Mouse (Mus musculus) spleen, embryonic (tissue): Measurements from ENCODE around the gene Fam114a2.
"Not testable (repeated sequence)": the region's sequence is repeated elsewhere in the genome, so short reads cannot be mapped to it uniquely, and the experiment has no call there.

Experiments used
- CTCF ChIA-PET: fragments of 350-600 bp; sonication (Branson Sonifier 250); formaldehyde crosslinking; loops from one replicate; lab custom pipeline; 2022; lab: Charles Lee

The Fam114a2 gene

GRCm38 (mm10) chr11:57518091-57518750, at the start of gene Fam114a2, which contains the start of gene Mfap3:
Gene Fam114a2 (minus strand): TSS chr11:57518617.
Gene Mfap3 (plus strand): TSS chr11:57518664.
- CTCF ChIA-PET = no interaction called here

DNA sequence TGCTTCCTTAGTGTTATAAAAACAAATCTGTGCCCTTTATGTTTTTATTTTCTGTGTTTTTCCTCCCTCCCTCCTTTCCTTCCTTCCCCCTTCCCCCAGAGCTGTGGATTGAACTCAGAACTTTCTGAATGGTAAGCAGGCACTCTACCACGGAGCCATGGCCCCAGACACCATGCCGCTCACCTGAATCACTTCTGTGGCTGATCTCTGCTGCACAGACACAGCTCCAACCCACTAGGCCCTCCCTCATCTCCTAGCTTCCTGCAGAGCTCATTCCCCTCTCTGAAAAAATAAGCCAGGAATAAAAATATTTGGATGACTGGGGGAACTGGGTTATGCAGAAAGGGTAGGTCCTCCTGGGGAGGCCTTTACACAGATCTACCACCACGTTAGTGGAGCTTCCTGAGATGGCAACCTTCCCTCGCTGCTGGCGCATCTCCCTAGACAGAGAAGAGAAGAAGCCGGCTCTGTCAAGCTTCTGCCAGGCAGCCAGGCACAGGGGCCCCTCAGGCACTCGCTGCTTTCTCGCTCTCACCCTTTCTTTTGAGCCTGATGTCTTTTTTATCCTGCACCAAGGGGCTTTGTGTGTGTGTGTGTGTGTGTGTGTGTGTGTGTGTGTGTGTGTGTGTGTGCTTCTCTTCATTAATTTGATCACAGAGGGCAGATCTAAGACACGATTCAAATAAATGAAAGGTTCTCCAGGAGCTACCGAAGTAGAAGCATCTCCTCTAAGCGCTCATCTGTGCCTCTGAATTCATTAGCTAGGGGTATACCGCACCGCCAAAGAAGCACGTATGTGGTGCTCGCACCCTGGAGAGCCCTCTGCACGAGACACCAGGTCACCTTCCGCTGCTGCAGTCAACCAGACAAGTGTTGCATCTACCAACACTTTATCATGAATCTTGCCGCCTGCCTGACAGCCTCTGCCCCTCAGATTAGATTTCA, 47.9 kb upstream of the Fam114a2 start:
- CTCF ChIA-PET = no interaction called here

DNA sequence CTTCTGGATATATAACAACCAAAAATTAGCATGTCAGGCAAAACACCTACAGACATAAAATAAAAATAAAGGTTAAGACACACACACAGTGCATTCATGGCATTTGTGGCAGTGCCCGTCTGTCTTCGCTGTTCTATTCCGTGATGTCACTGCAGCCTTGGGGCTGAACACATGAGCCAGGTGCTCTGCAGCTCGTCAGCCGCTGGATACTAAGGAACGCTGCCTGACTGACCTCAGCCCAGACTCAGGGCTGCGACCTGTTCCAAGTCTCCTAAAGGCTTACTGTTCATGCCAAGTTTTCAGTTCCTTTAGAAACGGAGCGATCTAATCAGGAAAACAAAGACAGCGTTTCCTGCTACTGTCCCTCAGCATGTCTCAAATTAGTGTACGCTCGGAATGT, 46.1 kb upstream of the Fam114a2 start:
- CTCF ChIA-PET = no interaction called here

DNA sequence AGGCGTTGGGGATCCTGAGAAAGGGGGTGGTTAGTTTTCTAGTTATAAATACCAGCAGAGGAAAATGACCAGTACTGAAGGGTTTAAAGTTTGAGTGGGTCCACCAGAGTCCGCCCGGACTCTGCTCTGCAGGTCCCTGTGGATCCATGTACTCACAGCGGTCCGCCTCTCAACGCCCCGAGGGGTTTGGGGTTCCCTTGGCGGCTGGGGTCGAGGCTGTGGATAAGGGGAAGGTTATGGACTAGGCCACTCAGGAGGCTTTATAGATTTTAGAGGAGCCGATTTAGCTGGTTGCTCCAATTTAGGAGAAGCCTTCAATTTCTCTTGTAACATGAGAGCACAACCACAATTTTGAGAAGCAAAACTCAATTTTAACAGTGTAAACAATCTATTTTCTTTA, 39.5 kb upstream of the Fam114a2 start:
- CTCF ChIA-PET = not testable (repeated sequence)

DNA sequence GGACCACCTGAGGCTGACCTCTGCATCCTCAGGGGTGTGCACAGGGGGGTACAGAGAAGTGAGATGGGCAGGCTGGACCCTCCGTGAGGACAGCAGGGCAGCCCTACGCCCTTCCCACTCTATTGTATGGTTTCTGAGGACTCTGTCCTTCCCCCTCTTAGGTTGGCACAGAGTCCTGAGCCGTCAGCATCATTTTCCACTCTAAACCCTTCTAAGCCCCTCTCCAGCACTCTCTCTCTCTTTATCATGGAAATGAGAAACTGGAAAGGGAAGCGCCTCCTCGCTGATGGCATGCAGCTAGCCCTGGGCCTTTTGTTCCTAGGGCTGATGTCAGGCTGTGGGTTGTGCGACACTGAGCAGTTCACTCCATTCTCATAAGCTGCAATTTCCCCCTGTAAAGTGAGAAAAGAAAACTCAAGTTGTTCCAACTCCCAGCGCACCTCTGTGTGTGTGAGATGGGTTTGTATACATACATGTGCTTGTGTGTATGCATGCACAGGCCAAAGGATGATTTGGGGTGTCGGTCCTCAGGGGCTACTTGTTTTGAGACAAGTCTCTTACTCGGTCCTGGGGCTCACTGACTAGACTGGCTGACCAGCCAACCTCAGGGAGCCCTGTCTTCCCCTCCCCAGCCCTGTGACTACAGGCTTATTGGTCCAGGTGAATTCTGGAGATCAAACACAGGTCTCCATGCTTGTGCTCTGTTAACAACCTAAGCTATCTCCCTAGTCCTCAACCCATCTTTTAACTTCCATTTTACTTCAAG, 34.8 kb upstream of the Fam114a2 start:
- CTCF ChIA-PET = interaction anchor here (1.0 kb wide), 1 partner anchor 226 kb away, joined by 3 read pairs; no protein-coding TSS in a partner anchor

DNA sequence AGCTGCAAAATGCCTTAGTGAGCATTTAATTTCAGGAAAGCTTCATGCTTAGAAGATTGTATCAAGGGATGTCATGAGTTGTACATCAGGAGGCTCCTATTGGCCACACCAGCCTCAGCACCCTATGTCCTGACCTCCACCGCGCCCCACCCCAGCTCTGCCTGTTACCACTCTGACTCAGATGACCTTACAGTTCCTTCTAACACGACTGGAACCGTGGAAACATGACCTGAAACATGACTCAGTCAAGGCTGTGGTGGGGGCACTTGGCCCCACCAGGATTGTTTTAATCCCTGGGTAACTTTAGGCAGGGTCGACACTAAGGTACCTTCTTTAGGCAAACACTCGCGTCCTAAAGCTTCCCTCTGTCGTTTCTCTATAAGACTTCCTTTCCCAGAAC, 32.6 kb upstream of the Fam114a2 start:
- CTCF ChIA-PET = no interaction called here

DNA sequence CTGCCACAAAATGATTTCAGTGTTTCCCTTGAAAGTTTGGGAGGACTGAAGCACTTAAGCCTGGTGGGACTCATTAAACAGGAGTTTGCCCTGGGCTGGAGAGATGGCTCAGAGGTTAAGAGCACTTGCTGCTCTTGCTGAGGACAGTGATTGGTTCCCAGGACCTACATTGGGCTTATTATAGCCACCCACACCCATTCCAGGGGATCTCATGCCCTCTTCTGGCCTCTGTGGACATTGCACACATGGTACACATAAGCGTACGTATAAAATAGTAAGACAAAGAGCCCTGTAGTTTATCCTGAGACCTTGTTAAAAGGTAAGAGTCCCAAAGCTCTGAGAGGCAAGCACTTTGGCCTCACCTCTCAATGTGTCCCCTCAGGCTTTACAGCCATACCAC, 31.8 kb upstream of the Fam114a2 start:
- CTCF ChIA-PET = no interaction called here

DNA sequence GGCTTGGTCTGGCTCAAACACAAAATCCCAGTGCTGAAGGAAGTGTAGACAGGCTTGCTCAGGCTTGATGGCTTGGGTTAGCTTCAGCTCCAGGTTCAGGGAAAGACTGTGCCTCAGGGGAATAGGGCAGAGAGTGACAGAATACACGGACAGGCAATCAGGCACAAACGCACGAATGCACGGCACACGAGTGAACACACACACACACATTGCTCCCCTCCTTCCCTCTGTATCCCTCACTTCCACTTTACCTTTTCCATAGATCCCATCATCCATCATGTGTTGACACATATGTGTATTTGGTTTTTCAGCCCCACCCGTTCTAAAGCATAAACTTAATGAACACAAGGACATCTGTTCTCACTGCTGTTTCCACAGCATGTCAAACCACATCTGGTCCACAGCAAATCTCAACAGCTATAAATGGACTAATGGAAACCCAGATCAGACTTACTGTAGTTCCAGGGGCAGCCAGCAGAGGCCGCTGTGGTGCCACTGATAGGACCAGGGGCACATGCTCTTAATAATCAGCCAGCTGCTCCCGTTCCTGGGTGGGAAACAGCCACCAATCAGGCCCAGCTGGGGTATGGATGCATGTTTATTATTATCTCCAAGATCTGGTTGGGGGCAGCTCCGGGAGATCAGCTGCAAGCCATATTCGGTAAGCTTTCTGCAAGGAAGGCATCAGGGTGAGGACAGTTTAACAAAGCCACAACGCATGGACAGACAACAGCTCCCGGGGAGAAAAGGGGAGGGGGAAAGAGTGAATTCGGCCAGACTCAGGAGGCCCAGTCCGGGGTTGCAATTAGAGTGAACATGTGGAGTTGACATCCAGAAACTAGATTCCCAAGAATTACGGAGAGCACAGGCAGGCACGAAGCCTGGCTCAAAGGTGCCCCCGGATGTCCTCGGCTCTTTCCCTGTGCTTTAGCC, 30.5 kb upstream of the Fam114a2 start:
- CTCF ChIA-PET = interaction anchor here (2.2 kb wide), 1 partner anchor 230 kb away, joined by 12 read pairs; no protein-coding TSS in a partner anchor

- CTCF ChIA-PET = no interaction called here
These were observed 22.3 kb upstream of the Fam114a2 start for GRCm38 (mm10) chr11:57540681-57541080.

DNA sequence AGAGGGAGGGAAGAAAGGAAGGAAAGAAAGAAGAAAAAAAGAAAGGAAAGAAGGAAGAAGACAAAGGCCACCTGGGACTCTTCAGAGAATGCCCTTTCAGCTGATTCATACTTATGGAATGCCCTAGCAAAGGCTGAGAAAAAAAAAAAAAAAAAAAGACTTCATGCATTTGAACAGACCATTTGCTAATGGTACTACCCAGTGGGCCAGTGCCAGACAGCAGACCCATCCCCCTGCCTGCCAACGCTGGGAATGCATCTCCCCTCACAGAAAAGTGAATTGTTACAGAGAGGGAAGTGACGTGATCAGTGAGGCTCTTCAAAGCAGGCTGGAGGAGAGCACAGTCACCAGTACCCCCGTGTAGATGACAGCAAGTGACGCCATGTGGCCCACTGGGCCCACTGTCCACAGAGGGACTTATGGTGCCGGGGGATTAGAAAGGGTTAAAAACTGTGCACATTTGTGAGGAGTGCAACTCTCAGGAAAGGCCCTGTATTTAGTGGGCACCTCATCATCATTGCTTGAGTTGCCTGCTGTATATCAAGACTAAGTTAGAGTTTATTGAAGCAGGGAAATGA, 21.5 kb upstream of the Fam114a2 start:
- CTCF ChIA-PET = no interaction called here

GRCm38 (mm10) chr11:57535912-57536311, 17.5 kb upstream of the Fam114a2 start:
- CTCF ChIA-PET = no interaction called here

DNA sequence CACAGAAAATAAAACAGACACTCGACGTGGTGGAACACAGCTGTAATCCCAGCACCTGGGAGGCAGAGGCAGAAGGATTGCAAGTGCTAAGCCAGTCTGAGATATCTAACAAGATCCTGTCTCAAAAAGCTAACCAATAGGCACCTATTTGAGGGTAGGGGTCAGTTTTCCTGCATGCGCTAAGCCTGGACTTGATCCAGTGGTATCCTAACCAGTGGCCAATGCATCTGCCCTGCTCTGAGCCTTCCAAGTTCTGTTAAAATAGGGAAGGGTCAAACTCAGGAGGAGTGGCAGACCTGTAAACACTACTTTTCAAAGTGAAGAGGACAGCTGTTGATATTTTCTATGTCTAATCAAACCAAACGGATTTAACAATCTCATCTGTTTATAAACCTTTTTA, 13.9 kb upstream of the Fam114a2 start:
- CTCF ChIA-PET = no interaction called here

- CTCF ChIA-PET = interaction anchor here (0.6 kb wide), 1 partner anchor 118 kb away, joined by 6 read pairs; no protein-coding TSS in a partner anchor
These were observed 13.0 kb upstream of the Fam114a2 start for GRCm38 (mm10) chr11:57531300-57531950.

- CTCF ChIA-PET = no interaction called here
These were observed 10.7 kb upstream of the Fam114a2 start for GRCm38 (mm10) chr11:57529111-57529510.

DNA sequence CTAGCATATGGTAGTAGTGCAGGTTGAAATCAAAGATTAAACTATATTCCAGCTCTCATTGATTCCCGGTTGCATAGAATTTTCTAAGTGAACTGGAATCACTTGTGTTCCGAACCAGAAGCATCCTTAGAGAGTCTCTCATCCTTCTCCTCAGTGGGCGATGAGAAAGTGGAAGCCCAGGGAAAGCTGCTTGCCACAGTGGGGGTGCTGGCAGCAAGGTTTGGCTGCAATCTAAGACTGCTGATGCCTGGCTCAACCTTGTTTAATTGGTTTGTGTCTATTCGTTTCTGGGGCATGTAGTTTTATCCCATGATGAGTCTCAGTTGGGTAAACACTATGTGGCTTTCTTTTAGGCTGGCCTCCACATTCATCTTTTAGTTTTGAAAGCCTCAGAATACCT, 9.1 kb upstream of the Fam114a2 start:
- CTCF ChIA-PET = no interaction called here

DNA sequence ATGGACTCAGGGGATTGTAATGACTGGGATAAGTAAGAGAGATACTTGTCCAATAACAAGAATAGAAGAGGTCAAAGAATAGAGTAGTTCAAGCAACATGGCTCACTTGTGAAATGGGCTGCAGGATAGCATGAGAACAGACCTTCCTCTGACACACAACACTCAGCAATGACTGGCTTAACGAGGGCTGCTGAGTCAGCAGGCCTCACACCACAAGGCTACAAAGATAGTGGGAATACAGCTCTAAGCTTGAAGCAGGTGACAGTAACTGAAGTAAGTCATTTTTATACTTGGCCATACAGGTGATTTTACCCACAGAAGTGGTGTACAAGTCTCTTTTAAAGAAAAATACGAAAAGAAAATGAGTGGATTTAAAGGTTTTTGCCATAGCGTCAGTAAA, 7.5 kb upstream of the Fam114a2 start:
- CTCF ChIA-PET = no interaction called here

GRCm38 (mm10) chr11:57524597-57524996, 6.2 kb upstream of the Fam114a2 start:
- CTCF ChIA-PET = interaction anchor here (0.6 kb wide), 1 partner anchor 17 kb away, joined by 14 read pairs; no protein-coding TSS in a partner anchor

- CTCF ChIA-PET = no interaction called here
These were observed 5.0 kb upstream of the Fam114a2 start for GRCm38 (mm10) chr11:57523418-57523817.

DNA sequence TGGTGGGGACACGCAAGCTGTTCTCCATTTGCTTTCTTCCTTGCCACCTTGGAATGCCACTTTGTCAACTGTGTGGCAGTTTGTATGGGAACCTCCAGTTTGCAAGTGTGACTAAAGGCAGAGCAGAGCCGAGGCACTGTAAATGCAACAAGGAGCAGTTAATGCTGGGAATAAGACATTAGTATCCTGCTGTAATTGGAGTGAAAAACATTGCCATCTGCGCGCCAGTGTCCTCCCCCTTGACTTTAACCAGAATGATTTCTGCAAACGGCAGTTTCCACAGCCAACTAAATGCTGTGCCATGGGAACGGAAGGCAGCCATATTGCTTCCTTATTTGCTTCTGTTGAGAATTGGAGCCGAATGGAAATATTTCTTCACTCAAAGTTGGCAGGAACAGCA, 3.6 kb upstream of the Fam114a2 start:
- CTCF ChIA-PET = no interaction called here

GRCm38 (mm10) chr11:57521206-57521605, 2.8 kb upstream of the Fam114a2 start:
- CTCF ChIA-PET = no interaction called here
